Mouse (Mus musculus) megakaryocyte-erythroid progenitor cell, adult 5-6 weeks (primary cell): Measurements from ENCODE around the gene Dlec1. TPM values are rescaled to one million over a fixed set of nuclear protein-coding genes. Genes with fewer than 3 reads are reported as not detected.

Experiments
- ATAC-seq: replicated peaks from 2 replicates; pipeline ENCODE4 v1.8.0; 2016; ENCODE audit warnings: mild to moderate bottlenecking, inconsistent platforms; ENCODE audit not compliant: severe bottlenecking, poor library complexity, low FRiP score, low TSS enrichment
- total RNA-seq, 2 experiments: library from RNA; stranded (forward) in 1 of 2; stranded (reverse) in 1 of 2; fragments of 200-1000, 215-1000 nt in 1 of 2; fragments of >200 nt in 1 of 2; fragmentation: Nextera tagmentation in 1 of 2; gene quantifications; 2 replicates each; pipeline ENCODE4 v1.2.3; 2014 to 2017

Dlec1 gene
- total RNA-seq, 2 experiments from 2014 or later: not detected

GRCm38 (mm10) chr9:119087309-119087708, 15.0 kb upstream of the Dlec1 start:
- ATAC-seq: no peak

DNA sequence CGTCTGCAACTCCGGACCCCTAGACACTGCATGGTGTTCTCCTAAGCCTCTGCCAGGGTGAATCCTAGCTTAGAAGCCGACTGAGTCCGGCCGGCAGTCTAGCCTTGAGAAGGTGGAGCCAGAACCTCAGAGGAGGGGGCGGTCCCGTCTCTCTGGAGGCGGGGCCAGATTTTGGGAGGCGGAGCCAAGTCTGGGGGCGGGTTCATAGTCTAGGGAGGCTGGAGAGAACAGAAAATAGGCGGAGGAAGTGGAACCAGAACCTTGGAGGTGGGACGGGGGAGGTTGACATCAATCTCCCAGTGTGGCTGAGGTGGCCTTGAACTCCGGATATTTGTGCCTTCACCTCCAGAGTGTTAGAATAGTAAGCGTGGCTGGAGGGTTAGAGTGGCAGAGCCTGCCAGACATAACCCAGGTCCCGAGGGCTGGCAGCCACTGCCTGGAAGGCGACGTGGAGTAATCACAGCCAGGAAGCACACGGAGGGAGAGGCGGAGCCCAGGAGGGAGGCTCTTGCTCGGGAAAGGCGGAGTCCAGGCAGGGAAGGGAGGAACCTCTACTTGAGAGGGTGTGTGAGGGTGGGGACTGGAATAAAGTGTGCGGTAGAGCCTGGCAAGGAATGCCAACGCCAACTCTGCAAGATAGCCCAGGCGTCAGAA, 14.0 kb upstream of the Dlec1 start:
- peak; percentile 88 for ATAC-seq

GRCm38 (mm10) chr9:119089437-119089836, 12.8 kb upstream of the Dlec1 start:
- no peak for ATAC-seq

- ATAC-seq: no peak
Measured at GRCm38 (mm10) chr9:119090462-119090861, 11.8 kb upstream of the Dlec1 start.

GRCm38 (mm10) chr9:119091581-119092310, 10.5 kb upstream of the Dlec1 start:
- no peak for ATAC-seq

DNA sequence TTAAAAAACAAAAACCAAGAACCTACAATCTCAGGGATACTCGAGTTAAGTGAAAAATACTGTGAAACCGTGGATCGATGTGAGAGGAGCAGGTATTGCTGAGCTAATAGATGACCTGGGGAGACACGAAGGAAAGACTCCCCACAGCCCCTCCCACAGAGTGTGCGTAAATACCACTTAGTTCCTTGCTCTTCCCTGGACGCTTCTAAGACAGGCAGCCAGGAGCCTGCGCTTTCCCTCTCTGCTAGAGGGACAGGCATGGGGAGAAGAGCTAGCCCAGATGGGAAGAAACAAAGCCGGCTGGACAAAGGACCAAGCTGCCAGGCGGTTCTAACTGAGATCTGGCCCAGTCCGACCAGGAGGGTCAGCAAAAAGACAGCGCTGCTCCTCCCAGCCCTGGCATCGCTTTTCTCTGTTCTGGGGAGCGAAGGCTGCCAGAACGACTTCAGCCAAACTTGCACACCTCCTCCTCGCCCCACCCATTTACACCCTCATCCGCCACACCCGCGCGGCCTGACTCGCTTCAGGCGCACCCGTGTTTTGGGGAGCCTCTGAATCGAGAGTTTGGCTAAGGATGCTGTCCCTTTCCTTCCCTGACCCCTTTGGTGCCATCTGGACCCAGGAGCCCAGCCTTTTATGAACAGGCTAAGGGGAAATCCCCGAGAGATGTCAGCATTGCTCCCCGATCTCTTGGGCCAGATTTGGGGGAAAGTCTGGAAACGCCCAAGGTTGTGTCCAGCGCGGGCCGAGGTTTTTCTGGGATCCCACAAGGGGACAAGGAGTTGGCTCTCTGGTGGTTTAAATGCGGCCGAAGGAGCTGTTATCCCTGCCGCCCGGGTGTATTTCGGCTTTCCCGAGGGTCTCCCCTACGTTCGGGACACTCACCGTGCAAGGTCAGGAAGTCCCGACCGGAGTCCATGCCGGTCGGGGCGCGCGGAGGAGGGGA, 9.5 kb upstream of the Dlec1 start:
- ATAC-seq: no peak

GRCm38 (mm10) chr9:119093419-119094295, 8.6 kb upstream of the Dlec1 start, which contains the start of gene Plcd1:
Gene Plcd1, minus strand, starts transcription at chr9:119093502.
- ATAC-seq: no peak; the same call in 1 of the 2 replicates

DNA sequence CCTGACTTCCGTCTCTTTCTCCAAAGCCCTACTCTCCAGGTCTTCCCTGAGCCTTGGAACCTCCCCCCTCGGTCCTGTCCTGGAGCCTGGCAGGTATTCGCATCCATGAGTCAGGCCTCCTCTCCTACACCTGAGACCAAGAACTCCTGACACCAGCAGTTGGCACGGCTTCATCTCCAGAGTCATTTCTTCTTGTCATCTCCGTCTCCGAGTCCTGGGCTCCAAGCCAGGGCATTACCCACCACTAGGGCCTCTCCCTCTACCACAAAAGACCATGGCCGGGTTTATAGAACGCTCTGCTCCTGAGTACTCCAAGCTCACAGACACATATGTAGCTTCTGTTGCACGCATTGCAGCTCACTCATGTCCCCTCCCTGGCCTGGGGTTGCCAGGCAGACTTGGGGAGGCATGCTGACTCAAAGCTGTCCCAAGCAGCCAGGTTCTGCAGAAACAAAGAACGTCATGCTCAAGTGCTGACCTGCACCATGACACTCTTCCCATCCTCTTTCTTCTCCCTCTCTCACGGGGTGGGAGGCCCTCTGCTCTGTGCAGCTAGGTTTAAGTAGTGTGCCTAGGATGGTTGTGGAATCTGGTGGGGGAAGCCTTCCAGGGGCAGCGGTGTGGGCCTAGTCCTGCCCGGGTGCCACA, 7.7 kb upstream of the Dlec1 start:
- no peak for ATAC-seq

GRCm38 (mm10) chr9:119100177-119100898, 1.9 kb upstream of the Dlec1 start:
- peak; percentile 34; the same call in 1 of the 2 replicates for ATAC-seq

DNA sequence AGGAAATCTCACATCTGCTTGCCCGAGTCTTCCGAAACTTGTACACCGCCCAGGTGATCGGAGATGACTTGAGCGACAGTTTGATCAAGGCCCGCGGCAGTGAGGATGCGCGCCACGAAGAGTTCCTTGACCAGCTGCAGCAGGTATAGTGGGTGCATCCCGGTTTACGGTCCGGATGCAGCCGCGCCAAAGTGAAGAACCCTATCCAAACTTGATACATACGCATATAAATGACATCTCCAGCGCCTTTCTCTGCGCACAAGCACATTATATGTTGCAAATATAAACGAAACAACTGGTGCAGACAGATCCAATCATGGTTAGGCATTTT, 470 bp downstream of the Dlec1 start:
- ATAC-seq: no peak

- ATAC-seq: peak; percentile 68; the same call in 1 of the 2 replicates
Measured at GRCm38 (mm10) chr9:119107566-119107965, 5.3 kb downstream of the Dlec1 start.

- ATAC-seq: no peak
Measured at GRCm38 (mm10) chr9:119109685-119110353, 7.5 kb downstream of the Dlec1 start.

- ATAC-seq: no peak
Measured at GRCm38 (mm10) chr9:119110640-119111039, 8.4 kb downstream of the Dlec1 start.

DNA sequence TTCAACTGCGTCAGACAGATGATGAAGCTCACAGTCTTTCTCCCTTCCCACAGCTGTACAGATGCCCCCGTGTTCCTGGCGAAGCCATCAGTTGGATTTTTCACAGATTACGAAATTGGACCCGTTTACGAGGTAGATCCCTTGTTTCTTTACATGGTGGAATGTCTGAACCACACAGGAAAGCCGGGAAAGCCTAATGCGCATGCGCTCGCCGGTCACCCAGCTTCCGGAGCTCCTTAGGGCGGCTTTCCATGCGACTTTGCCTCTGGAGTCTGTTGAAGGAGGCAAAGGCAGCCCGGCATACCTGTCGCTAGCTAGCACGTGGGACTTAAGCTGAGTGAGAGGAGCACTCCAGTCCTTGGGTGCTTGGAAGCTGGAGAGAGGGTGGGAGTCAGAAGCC, 12.6 kb downstream of the Dlec1 start:
- ATAC-seq: no peak

DNA sequence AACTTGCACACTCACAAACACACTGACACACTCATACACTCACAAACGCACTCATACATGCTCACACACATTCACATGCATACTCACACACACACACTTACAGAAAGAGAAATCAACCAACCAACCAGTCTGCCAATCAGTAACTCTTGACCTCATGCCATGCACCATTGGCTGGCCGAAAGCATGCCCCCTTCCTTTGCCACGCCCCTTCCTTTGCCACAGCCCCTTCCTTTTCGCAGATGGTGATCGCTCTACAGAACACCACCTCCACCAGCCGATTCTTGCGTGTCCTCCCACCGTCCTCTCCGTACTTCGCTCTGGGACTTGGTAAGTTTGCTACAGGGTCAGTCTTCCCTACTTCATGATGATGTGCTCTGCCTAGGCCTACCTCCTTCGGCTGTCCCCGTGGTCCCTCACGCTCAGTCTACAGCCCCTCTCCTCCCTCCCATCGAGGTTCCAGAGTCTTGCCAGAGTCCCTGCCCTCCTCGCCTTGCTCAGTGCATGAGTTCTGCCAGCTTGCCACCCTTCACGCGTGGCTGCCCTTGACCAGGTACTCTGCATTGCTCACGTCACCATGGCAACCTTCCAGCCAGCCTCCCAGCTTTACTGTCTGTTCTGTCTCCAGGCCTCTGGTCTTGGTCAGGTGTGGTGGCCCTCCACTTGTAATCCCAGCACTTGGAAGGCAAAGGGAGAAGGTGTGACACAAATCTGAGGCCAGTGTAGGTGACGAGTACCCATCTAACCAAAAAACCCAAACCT, 17.3 kb downstream of the Dlec1 start:
- ATAC-seq: no peak

GRCm38 (mm10) chr9:119120168-119120560, 17.9 kb downstream of the Dlec1 start:
- no peak for ATAC-seq
